Mouse (Mus musculus): Measurements from ENCODE around the gene Stk24. TPM values are rescaled to one million over a fixed set of nuclear protein-coding genes. Genes with fewer than 3 reads are reported as not detected.

Stk24 gene
- polyA plus RNA-seq, 1 experiment from 2014 or later = 27.3 TPM

DNA sequence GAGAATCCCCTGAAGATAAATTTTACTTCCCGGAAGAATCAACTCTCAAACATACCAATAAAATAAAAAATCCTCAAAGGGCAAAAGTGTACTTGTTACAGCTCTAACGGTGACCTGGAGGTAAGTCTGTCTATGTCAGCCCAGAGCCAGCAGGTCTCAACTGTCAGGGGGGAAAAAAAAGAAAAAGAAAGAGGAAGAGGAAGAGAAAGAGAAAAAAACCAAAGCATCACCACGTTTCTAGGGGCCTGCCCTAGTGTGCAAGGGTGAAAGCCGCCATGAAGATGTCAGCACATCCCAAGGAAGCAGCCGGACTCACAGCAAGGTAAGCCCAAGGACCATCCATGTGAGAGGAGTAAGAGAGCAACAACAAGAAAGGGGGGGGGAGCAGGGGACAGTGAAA is 50.9 kb downstream of the Stk24 start:
- no peaks in the 10 kb centered on the region for H3K9me3 ChIP-seq (ENCODE audit: control insufficient read depth, low read length)
- H3K4me3 ChIP-seq (ENCODE audit: low read length) = no peak overlapping the region
- H3K4me1 ChIP-seq (ENCODE audit: control insufficient read depth, insufficient read depth, low read length) = peaks cover 10% of the 10 kb centered on the region
- 69% methylated on average over 5 of the region's 5 CpGs for WGBS
- no peak overlapping the region for H3K9ac ChIP-seq (ENCODE audit: low read depth, low read length)
- no peak overlapping the region for H3K27ac ChIP-seq (ENCODE audit: low read length)
- H3K4me2 ChIP-seq (ENCODE audit: low read depth, low read length) = no peak overlapping the region
- no peaks in the 10 kb centered on the region for H3K36me3 ChIP-seq (ENCODE audit: control insufficient read depth, insufficient read depth, low read length)
- H3K27me3 ChIP-seq (replicated peaks; ENCODE audit: control insufficient read depth, insufficient read depth, low read length) = no peaks in the 10 kb centered on the region
- no peak for ATAC-seq

DNA sequence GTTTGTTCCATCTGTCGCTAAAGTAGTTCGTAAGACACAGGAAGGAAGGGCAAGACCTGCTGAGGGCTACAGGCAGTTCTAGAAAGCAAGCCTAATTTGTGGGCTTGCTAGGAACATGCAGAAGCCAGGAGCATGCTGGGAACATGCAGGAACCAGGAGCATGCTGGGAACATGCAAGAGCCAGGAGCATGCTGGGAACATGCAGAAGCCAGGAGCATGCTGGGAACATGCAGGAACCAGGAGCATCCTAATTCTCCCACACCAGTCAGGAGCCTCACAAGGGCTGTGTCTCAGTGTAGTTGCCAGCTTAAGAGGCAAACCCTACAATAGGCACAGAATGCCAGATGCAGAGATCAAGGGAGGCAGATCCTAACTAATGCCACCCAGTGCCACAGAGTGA is 53.4 kb downstream of the Stk24 start:
- no peak for ATAC-seq
- Histone ChIP-seq H3K4me1 (ENCODE audit: control insufficient read depth, insufficient read depth, low read length) (peaks cover 18% of the 10 kb centered on the region), H3K9me3 (ENCODE audit: control insufficient read depth, low read length) (no peaks in the 10 kb centered on the region), H3K27me3 (replicated peaks; ENCODE audit: control insufficient read depth, insufficient read depth, low read length) (no peaks in the 10 kb centered on the region), H3K4me3 (ENCODE audit: low read length) (no peak overlapping the region), H3K27ac (ENCODE audit: low read length) (no peak overlapping the region), H3K9ac (ENCODE audit: low read depth, low read length) (no peak overlapping the region), H3K36me3 (ENCODE audit: control insufficient read depth, insufficient read depth, low read length) (no peaks in the 10 kb centered on the region), H3K4me2 (ENCODE audit: low read depth, low read length) (no peak overlapping the region)
- 70% methylated on average over 2 of the region's 2 CpGs for WGBS

DNA sequence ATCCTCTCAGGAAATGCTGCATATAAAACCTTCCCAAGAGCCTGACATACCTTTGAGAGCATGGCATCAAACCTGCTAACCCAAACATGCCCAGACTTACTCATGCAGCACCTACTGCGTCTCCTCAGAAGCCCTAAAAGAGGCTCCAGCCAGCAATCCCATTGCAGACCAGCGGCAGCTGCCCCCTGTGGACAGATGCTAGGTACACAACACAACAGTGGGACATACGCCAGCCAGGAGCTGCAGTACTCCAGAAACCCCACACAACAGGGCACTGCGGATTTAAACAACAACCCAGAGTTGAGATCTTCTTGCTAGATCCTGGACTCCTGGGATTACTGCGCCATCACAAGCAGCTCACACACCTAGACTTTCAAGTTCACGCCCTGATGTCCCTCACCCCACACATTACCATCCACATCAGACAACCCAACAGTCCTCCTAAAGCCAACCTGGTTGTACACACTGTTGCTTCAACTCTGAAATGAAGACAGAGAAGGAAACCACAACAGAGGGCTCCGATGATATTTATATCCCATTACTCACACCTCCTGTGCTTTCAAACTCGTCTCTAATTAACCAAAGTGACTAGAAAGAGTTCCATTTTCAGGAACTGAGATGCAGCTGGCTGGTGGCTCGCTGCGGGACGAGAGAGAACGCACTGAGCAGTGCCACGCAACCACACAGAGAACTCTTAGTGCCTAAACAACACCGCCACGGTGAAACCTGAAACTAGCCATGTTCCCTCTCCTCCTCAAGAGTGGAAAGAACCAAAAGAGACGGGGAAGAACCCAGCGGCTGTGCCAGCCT is 55.1 kb downstream of the Stk24 start:
- 84% methylated on average over 17 of the region's 17 CpGs for WGBS
- Histone ChIP-seq H3K4me1 (ENCODE audit: control insufficient read depth, insufficient read depth, low read length) (peaks cover 16% of the 10 kb centered on the region), H3K4me2 (ENCODE audit: low read depth, low read length) (no peak overlapping the region), H3K9me3 (ENCODE audit: control insufficient read depth, low read length) (no peaks in the 10 kb centered on the region), H3K9ac (ENCODE audit: low read depth, low read length) (no peak overlapping the region), H3K27me3 (replicated peaks; ENCODE audit: control insufficient read depth, insufficient read depth, low read length) (no peaks in the 10 kb centered on the region), H3K36me3 (ENCODE audit: control insufficient read depth, insufficient read depth, low read length) (no peaks in the 10 kb centered on the region), H3K27ac (ENCODE audit: low read length) (no peak overlapping the region), H3K4me3 (ENCODE audit: low read length) (no peak overlapping the region)
- ATAC-seq = no peak

DNA sequence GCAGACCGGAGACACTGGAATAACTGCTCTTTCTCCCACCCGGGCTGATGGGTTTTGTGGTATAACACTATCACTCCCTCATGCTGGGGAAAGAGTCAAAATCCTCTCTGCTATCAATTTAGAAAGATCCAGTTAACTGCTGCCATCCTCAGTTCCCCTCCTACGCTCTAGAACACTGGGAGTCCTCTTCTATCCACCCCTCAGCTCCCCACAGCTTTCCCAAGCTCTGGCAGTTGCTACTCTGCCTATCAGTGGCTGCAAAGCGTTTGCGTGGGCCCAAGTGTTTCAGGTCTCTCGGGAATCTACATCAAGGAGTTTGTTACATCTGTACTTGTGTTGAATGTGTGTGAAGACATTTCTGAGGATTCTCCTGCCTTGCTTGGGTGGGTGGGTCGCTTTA is 57.2 kb downstream of the Stk24 start:
- Histone ChIP-seq H3K4me3 (ENCODE audit: low read length) (no peak overlapping the region), H3K9ac (ENCODE audit: low read depth, low read length) (no peak overlapping the region), H3K9me3 (ENCODE audit: control insufficient read depth, low read length) (no peaks in the 10 kb centered on the region), H3K27ac (ENCODE audit: low read length) (no peak overlapping the region), H3K27me3 (replicated peaks; ENCODE audit: control insufficient read depth, insufficient read depth, low read length) (no peaks in the 10 kb centered on the region), H3K4me2 (ENCODE audit: low read depth, low read length) (no peak overlapping the region), H3K4me1 (ENCODE audit: control insufficient read depth, insufficient read depth, low read length) (peaks cover 16% of the 10 kb centered on the region; the same call in 1 of the 2 replicates), H3K36me3 (ENCODE audit: control insufficient read depth, insufficient read depth, low read length) (no peaks in the 10 kb centered on the region)
- ATAC-seq = no peak
- 80% methylated on average over 7 of the region's 7 CpGs for WGBS

DNA sequence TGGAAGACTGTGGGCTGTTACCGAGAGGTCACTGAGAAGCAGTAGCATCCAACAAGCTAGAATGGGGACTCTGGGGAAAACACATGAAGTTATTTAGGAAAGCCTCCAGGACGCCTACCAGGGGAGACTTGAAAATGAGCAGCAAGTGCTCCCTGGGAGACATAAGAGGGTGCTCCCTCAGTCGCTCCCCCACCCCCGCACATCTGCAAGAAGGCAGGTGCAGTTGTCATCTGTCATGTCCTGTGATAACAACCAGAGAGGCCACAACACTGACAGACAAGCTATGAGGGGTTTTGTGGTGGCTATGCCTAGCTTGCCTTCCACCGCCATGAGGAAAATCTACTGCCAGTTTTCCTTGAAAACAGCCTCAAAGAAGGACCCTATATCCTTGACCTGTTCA is 57.7 kb downstream of the Stk24 start:
- Histone ChIP-seq H3K9ac (ENCODE audit: low read depth, low read length) (no peak overlapping the region), H3K4me3 (ENCODE audit: low read length) (no peak overlapping the region), H3K4me2 (ENCODE audit: low read depth, low read length) (no peak overlapping the region), H3K36me3 (ENCODE audit: control insufficient read depth, insufficient read depth, low read length) (no peaks in the 10 kb centered on the region), H3K4me1 (ENCODE audit: control insufficient read depth, insufficient read depth, low read length) (peaks cover 19% of the 10 kb centered on the region), H3K27ac (ENCODE audit: low read length) (no peak overlapping the region), H3K27me3 (replicated peaks; ENCODE audit: control insufficient read depth, insufficient read depth, low read length) (no peaks in the 10 kb centered on the region), H3K9me3 (ENCODE audit: control insufficient read depth, low read length) (no peaks in the 10 kb centered on the region)
- WGBS = 83% methylated on average over 5 of the region's 5 CpGs
- no peak for ATAC-seq

DNA sequence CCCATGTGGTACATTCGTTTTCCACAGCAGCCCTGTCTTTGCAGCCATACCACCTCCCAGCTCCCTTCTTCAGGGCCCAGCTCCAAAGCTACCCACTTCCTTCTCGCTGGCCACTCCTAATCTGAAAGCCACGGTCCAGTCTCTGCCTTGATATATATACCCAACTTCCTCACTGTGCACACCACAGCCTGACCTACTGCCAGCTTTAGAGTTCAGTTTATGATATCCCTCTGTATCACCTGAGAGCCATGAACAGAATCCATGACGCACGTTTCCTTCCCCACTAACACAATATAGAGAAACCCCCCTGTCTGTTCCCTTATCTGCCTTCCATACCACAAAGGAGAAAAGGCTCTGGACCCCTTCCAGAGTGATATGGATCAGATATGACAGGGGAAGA is 61.4 kb downstream of the Stk24 start:
- WGBS = 58% methylated on average over 5 of the region's 5 CpGs

DNA sequence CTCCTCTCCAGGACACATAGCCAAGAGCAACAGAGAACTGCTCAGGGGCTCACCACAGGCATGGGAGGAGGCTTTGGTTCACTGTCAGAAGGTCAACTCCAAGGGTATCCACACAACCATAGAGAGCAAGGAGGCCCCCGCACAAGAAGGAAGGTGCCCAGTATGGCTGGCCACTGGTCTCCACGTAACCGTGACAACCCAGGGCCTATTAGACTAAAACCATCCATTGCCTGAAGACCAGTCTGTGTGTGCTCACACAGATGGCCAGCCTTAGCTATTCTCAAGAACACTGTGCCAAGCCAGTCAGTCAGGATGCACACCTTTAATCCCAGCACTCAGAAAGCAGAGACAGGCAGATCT is 62.5 kb downstream of the Stk24 start:
- Histone ChIP-seq H3K4me1 (ENCODE audit: control insufficient read depth, insufficient read depth, low read length) (peaks cover 37% of the 10 kb centered on the region), H3K9ac (ENCODE audit: low read depth, low read length) (no peak overlapping the region), H3K36me3 (ENCODE audit: control insufficient read depth, insufficient read depth, low read length) (no peaks in the 10 kb centered on the region), H3K27me3 (replicated peaks; ENCODE audit: control insufficient read depth, insufficient read depth, low read length) (no peaks in the 10 kb centered on the region), H3K4me3 (ENCODE audit: low read length) (no peak overlapping the region), H3K27ac (ENCODE audit: low read length) (no peak overlapping the region), H3K9me3 (ENCODE audit: control insufficient read depth, low read length) (no peaks in the 10 kb centered on the region), H3K4me2 (ENCODE audit: low read depth, low read length) (no peak overlapping the region)
- WGBS = 93% methylated on average over 3 of the region's 3 CpGs
- ATAC-seq = 0 out of 2 replicates have a peak, but pooled peaks have one; percentile 26

More for the DNA sequence above, 61.4 kb downstream of the Stk24 start:
- H3K9me3 ChIP-seq (ENCODE audit: control insufficient read depth, low read length) = no peaks in the 10 kb centered on the region
- H3K4me2 ChIP-seq (ENCODE audit: low read depth, low read length) = no peak overlapping the region
- ATAC-seq = peak; percentile 43; the same call in 1 of the 2 replicates
- no peak overlapping the region for H3K27ac ChIP-seq (ENCODE audit: low read length)
- no peaks in the 10 kb centered on the region for H3K36me3 ChIP-seq (ENCODE audit: control insufficient read depth, insufficient read depth, low read length)
- H3K27me3 ChIP-seq (replicated peaks; ENCODE audit: control insufficient read depth, insufficient read depth, low read length) = no peaks in the 10 kb centered on the region
- no peak overlapping the region for H3K4me3 ChIP-seq (ENCODE audit: low read length)
- peaks cover 39% of the 10 kb centered on the region for H3K4me1 ChIP-seq (ENCODE audit: control insufficient read depth, insufficient read depth, low read length)
- H3K9ac ChIP-seq (ENCODE audit: low read depth, low read length) = no peak overlapping the region

DNA sequence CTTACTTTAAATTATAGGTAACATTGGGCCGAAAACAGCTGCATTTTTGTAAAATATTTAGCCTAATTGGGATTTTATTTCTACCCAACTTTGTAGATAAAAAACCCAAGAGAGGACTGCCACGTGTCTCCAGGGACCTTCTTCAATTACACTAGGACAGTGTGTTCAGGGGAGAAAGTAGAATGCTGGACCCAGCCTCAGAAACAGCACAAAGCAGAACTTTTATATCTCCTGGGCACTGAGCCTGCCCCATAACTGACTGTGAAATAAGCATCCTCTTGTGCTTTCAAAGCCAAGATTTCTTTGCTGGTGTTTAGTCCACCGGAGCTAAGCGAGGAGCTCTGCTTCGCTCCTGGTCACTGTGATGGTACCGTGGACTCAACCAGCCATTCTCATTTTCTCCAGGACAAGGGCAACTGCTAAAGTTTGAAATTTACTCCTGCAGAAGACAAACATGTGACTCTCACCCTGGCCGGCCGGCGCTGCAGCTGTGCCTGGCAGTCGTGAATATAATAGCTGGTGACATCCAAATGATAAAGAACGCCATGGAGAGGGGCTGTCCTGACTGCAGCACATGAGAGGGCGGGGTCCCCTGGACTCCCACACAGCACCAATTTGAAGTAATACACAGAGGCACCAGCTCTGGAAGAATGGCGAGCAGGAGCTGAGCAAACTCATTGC is 63.0 kb downstream of the Stk24 start:
- H3K27ac ChIP-seq (ENCODE audit: low read length) = no peak overlapping the region
- WGBS = 60% methylated on average over 13 of the region's 13 CpGs

DNA sequence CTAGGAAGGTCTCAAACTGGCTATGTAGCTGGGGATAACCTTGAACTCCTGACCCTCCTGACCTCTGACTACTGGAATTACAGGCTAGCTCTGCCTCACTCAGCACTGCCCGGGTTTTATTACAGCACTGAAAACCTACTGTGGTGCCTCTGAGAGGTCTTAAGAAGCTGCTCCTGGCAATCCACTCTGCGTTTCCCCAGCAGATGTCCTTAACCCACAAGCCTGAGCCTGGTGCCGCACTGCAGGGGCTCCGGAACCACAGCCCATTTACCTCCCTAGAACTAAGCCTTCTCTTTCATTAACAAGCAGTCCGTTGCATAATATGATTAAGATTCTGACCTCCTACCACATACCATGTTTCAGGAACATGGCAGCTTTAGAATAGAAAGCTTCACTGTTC is 63.7 kb downstream of the Stk24 start:
- no peaks in the 10 kb centered on the region for H3K36me3 ChIP-seq (ENCODE audit: control insufficient read depth, insufficient read depth, low read length)
- H3K9ac ChIP-seq (ENCODE audit: low read depth, low read length) = no peak overlapping the region
- H3K4me1 ChIP-seq (ENCODE audit: control insufficient read depth, insufficient read depth, low read length) = peaks cover 43% of the 10 kb centered on the region
- no peaks in the 10 kb centered on the region for H3K27me3 ChIP-seq (replicated peaks; ENCODE audit: control insufficient read depth, insufficient read depth, low read length)
- H3K4me3 ChIP-seq (ENCODE audit: low read length) = no peak overlapping the region
- H3K27ac ChIP-seq (ENCODE audit: low read length) = no peak overlapping the region
- H3K4me2 ChIP-seq (ENCODE audit: low read depth, low read length) = no peak overlapping the region
- WGBS = 56% methylated on average over 5 of the region's 5 CpGs
- ATAC-seq = no peak
- no peaks in the 10 kb centered on the region for H3K9me3 ChIP-seq (ENCODE audit: control insufficient read depth, low read length)

More for the DNA sequence above, 63.0 kb downstream of the Stk24 start:
- Histone ChIP-seq H3K4me3 (ENCODE audit: low read length) (no peak overlapping the region), H3K36me3 (ENCODE audit: control insufficient read depth, insufficient read depth, low read length) (no peaks in the 10 kb centered on the region), H3K4me2 (ENCODE audit: low read depth, low read length) (no peak overlapping the region), H3K9me3 (ENCODE audit: control insufficient read depth, low read length) (no peaks in the 10 kb centered on the region), H3K27me3 (replicated peaks; ENCODE audit: control insufficient read depth, insufficient read depth, low read length) (no peaks in the 10 kb centered on the region), H3K4me1 (ENCODE audit: control insufficient read depth, insufficient read depth, low read length) (peaks cover 36% of the 10 kb centered on the region), H3K9ac (ENCODE audit: low read depth, low read length) (no peak overlapping the region)
- 0 out of 2 replicates have a peak, but pooled peaks have one; percentile 19 for ATAC-seq
